Mouse (Mus musculus): ENCODE data around the gene Ccdc8. TPM values are rescaled to one million over a fixed set of nuclear protein-coding genes. Genes with fewer than 3 reads are reported as not detected.

Gene Ccdc8
- total and polyA plus RNA-seq, 3 experiments, result 0.11 TPM; not detected in 2

DNA sequence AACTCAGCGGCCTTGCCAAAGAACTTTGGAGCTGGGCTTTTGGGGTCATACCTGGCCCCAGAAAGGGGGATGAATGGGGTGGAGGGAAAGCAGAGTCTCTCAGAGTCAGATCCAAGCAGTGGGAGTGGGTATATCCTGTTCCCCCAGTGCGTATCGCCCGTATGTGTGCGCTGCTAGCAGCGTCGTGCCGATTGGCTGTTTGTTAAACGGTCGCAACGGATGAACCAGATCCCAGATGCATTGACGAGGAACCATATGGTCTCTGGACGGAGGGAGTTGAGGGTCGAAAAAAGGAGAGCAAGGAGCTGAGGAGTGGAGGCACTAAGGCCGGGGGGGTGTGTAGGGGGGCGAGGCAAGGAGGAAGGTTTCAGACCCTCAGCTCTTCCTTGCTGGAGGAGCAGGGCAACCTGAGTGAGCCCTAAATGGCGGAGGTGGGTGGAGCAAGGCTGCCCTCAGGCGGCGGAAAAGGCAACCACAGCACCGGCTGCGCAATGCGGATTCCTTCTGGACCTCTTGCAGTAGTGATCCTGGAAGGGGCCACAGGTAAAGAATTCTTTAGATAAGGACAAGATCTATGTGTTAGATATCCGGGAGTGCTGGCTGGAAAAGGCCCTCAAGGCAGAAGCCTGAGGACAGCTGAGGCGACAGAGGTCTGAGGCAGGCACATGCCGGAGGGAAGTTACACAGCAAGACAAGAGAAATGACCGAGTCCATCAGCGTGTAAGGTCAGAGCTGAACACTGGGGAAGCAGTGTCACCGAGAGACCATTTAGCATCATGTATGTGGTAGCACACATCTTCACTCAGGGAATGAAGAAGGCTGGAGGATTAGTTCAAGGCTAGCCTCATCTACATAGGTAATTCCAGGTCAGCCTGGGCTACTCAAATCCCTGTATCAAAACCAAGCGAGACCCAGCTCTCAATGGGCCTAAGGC, 42.3 kb upstream of the Ccdc8 start (continued):
- TF ChIP-seq MEF2A (IDR thresholded peaks at IDR 0.05; ENCODE audit: extremely low read depth, insufficient replicate concordance, low read depth, low read length, poor library complexity, severe bottlenecking) (no peak), HCFC1 (IDR thresholded peaks at IDR 0.05; ENCODE audit: low read depth, low read length) (0 out of 2 replicates have a peak, but pooled peaks have one; percentile 13), CTCF (IDR thresholded peaks at IDR 0.05 in 2 of 3, conservative IDR thresholded peaks at IDR 0.05 in 1 of 3; ENCODE audit: control insufficient read depth in 1 of 3, insufficient read depth in 1 of 3, low read depth in 2 of 3, low read length in 3 of 3, poor library complexity in 1 of 3, severe bottlenecking in 1 of 3) (peak; percentile 80 to 91 (median 85)), ELF1 (IDR thresholded peaks at IDR 0.05; ENCODE audit: low read depth, low read length) (no peak), ZKSCAN1 (IDR thresholded peaks at IDR 0.05; ENCODE audit: low read depth, low read length) (no peak), USF2 (IDR thresholded peaks at IDR 0.05; ENCODE audit: borderline replicate concordance in 1 of 2, insufficient read depth in 1 of 2, low read depth in 1 of 2, low read length in 2 of 2) (no peak), ZC3H11A (IDR thresholded peaks at IDR 0.05; ENCODE audit: low read depth, low read length) (peak; percentile 61), POLR2AphosphoS5 (IDR thresholded peaks at IDR 0.05; ENCODE audit: borderline replicate concordance, low read depth, low read length) (no peak), E2F4 (IDR thresholded peaks at IDR 0.05; ENCODE audit: borderline replicate concordance, low read depth, low read length) (no peak), POLR2AphosphoS2 (IDR thresholded peaks at IDR 0.05; ENCODE audit: low read length) (no peak), MAZ (IDR thresholded peaks at IDR 0.05; ENCODE audit: low read depth, low read length) (no peak), TBP (IDR thresholded peaks at IDR 0.05; ENCODE audit: low read depth, low read length) (0 out of 2 replicates have a peak, but pooled peaks have one; percentile 9), RCOR1 (IDR thresholded peaks at IDR 0.05; ENCODE audit: low read depth, low read length) (no peak), RAD21 (IDR thresholded peaks at IDR 0.05; ENCODE audit: low read depth, low read length) (peak; percentile 71), NELFE (IDR thresholded peaks at IDR 0.05; ENCODE audit: low read depth, low read length) (peak; percentile 50; the same call in 1 of the 2 replicates), SIN3A (IDR thresholded peaks at IDR 0.05; ENCODE audit: low read length) (no peak; the same call in 1 of the 2 replicates), ETS1 (IDR thresholded peaks at IDR 0.05; ENCODE audit: low read depth, low read length) (no peak)

DNA sequence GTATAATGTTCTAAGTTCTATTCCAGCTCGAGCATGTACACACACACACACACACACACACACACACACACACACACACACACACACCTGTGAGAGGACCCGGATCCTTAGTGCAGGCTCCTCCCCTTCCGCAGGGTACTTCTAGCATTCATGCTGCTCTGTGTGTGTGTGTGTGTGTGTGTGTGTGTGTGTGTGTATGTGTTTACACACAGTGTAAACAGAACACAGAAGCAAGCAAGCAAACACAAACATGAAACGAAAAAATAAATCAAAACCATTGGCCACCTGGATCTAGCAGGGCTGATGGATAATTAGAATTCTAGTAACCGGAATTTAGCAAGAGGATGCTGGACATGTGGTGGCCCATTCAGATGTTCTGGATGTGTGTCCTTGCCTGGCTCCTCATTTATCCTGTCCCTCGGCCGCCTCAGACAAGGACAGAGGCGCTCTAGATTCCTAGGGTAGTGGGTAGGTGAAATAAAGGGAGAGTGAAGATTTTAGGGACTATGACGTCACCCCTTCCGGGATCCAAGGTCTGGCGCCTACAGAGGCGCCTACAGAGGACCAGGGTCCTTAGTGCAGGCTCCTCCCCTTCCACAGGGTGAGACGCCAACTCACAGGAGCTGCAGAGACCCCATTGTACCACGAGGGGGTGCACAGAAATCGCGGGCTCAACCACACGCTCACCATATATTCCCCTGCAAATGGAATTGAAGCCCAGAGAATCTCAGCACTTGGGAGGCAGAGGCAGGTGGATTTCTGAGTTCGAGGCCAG, 41.5 kb upstream of the Ccdc8 start:
- Histone ChIP-seq H3K27me3 (ENCODE audit: control insufficient read depth in 1 of 2, insufficient read depth in 2 of 2, low read length in 2 of 2) (no peaks in the 10 kb centered on the region), H3K9ac (ENCODE audit: control insufficient read depth, low read depth, low read length, poor library complexity, severe bottlenecking) (peak overlapping the region; percentile 63)
- TF ChIP-seq GABPA (IDR thresholded peaks at IDR 0.05; ENCODE audit: low read depth, low read length) (no peak), RAD21 (IDR thresholded peaks at IDR 0.05; ENCODE audit: low read depth, low read length) (peak; percentile 85), SMC3 (IDR thresholded peaks at IDR 0.05; ENCODE audit: low read depth, low read length) (peak; percentile 97), TCF12 (IDR thresholded peaks at IDR 0.05; ENCODE audit: low read depth, low read length) (0 out of 2 replicates have a peak, but pooled peaks have one; percentile 31), MEF2A (IDR thresholded peaks at IDR 0.05; ENCODE audit: extremely low read depth, insufficient replicate concordance, low read depth, low read length, poor library complexity, severe bottlenecking) (no peak), ELF1 (IDR thresholded peaks at IDR 0.05; ENCODE audit: low read depth, low read length) (peak; percentile 88), MXI1 (IDR thresholded peaks at IDR 0.05; ENCODE audit: low read depth, low read length) (peak; percentile 50), POLR2AphosphoS2 (IDR thresholded peaks at IDR 0.05; ENCODE audit: low read length) (no peak), MAX (IDR thresholded peaks at IDR 0.05; ENCODE audit: low read length) (no peak), TBP (IDR thresholded peaks at IDR 0.05; ENCODE audit: low read depth, low read length) (no peak; the same call in 1 of the 2 replicates), CHD2 (IDR thresholded peaks at IDR 0.05; ENCODE audit: low read length) (no peak), MAZ (IDR thresholded peaks at IDR 0.05; ENCODE audit: low read depth, low read length) (peak; percentile 28; the same call in 1 of the 2 replicates), NELFE (IDR thresholded peaks at IDR 0.05; ENCODE audit: low read depth, low read length) (peak; percentile 22; the same call in 1 of the 2 replicates), ETS1 (IDR thresholded peaks at IDR 0.05; ENCODE audit: low read depth, low read length) (no peak), HCFC1 (IDR thresholded peaks at IDR 0.05; ENCODE audit: low read depth, low read length) (peak; percentile 49; the same call in 1 of the 2 replicates), ZC3H11A (IDR thresholded peaks at IDR 0.05; ENCODE audit: low read depth, low read length) (peak; percentile 81), JUND (IDR thresholded peaks at IDR 0.05; ENCODE audit: low read depth, low read length) (peak; percentile 86; the same call in 1 of the 2 replicates), POLR2A (IDR thresholded peaks at IDR 0.05; ENCODE audit: control insufficient read depth in 1 of 2, insufficient read depth in 1 of 2, low read depth in 1 of 2, low read length in 2 of 2, poor library complexity in 1 of 2) (no peak), RCOR1 (IDR thresholded peaks at IDR 0.05; ENCODE audit: low read depth, low read length) (peak; percentile 37; the same call in 1 of the 2 replicates), SIN3A (IDR thresholded peaks at IDR 0.05; ENCODE audit: low read length) (peak; percentile 64; the same call in 1 of the 2 replicates), EP300 (IDR thresholded peaks at IDR 0.05; ENCODE audit: low read depth in 1 of 2, low read length in 2 of 2) (peak in 1 of 2 experiments; percentile 32; a peak in 2 of 4 replicates), KAT2A (conservative IDR thresholded peaks at IDR 0.05; ENCODE audit: low read depth, low read length) (no peak)

More for the DNA sequence above, 41.5 kb upstream of the Ccdc8 start:
- no peaks in the 10 kb centered on the region for H3K9me3 ChIP-seq (replicated peaks; ENCODE audit: insufficient read depth, low read length)
- peak overlapping the region; percentile 59 to 60 for H3K4me3 ChIP-seq (ENCODE audit: control insufficient read depth in 1 of 2, insufficient read depth in 1 of 2, low read depth in 2 of 2, low read length in 2 of 2)
- peak; percentile 94 for DNase-seq (ENCODE audit: low read depth, low spot score)
- peaks cover 0 to 5% of the 10 kb centered on the region in 2 experiments; a peak in 1 of 4 replicates for H3K4me1 ChIP-seq (ENCODE audit: control insufficient read depth in 1 of 2, insufficient read depth in 2 of 2, low read length in 2 of 2)
- no peak overlapping the region for H3K27ac ChIP-seq (ENCODE audit: control insufficient read depth, low read depth, low read length)
- no peaks in the 10 kb centered on the region; the same call in 1 of the 2 replicates for H3K79me2 ChIP-seq (ENCODE audit: control insufficient read depth, insufficient read depth, low read length, poor library complexity)
- H3K36me3 ChIP-seq (ENCODE audit: control insufficient read depth in 1 of 2, insufficient read depth in 2 of 2, low read length in 2 of 2), result no peaks in the 10 kb centered on the region; a peak in 1 of 4 replicates
